ENCODE assay signal across 10 mouse cellular contexts in genomic region chr8:15438546-15438945, GRCm38 (mm10).
DNase-seq lines count a peak whose midpoint lies in the region; ATAC-seq lines count a peak whose summit lies in the region.
"Had no signal": no experiment of that assay in that cellular context is flagged by ENCODE, and none has a peak within 500 bp of the region (broad histone marks: within the 10 kb centered on the region; RNA-seq: fewer than 3 reads in every experiment).

No protein-coding gene starts in this region.

- intact Hi-C loops in left cerebral cortex, postnatal 14 days (cut with DNase I) = no loop called here

- no peaks in the 10 kb centered on the region for H3K36me3 ChIP-seq in heart, embryonic 10.5 days
- H3K36me3 ChIP-seq in midbrain, embryonic 14.5 days (ENCODE audit: control insufficient read depth, insufficient read depth, low read length) = no peaks in the 10 kb centered on the region
- H3K36me3 ChIP-seq in midbrain, embryonic 13.5 days = no peaks in the 10 kb centered on the region

- DNase-seq in heart, embryonic 10.5 days (ENCODE audit: low spot score) = peak; percentile 79
- no peak for DNase-seq in heart, adult 8-10 months (ENCODE audit: low spot score)
- peak; percentile 44 for DNase-seq in midbrain, embryonic 14.5 days
- peak; percentile 32 to 35 for DNase-seq in kidney, postnatal 25 days
- DNase-seq in testis, postnatal 14 days (ENCODE audit: low spot score) = peak; percentile 32
- DNase-seq in spleen, adult 12 weeks (ENCODE audit: low spot score) = no peak
- no peak for DNase-seq in left cerebral cortex, postnatal 14 days (ENCODE audit: low spot score in 2 of 2)

- H3K4me1 ChIP-seq in heart, embryonic 10.5 days = no peaks in the 10 kb centered on the region
- no peaks in the 10 kb centered on the region for H3K4me1 ChIP-seq in midbrain, embryonic 14.5 days (ENCODE audit: control insufficient read depth, insufficient read depth, low read length)
- no peaks in the 10 kb centered on the region for H3K4me1 ChIP-seq in midbrain, embryonic 13.5 days (replicated peaks)
- H3K4me1 ChIP-seq: forebrain, embryonic 13.5 days had no signal

- H3K4me3 ChIP-seq in heart, embryonic 10.5 days = no peak overlapping the region
- no peak overlapping the region for H3K4me3 ChIP-seq in midbrain, embryonic 14.5 days (replicated peaks; ENCODE audit: low read depth, low read length)
- no peak overlapping the region for H3K4me3 ChIP-seq in midbrain, embryonic 13.5 days (replicated peaks)
- H3K4me3 ChIP-seq: forebrain, embryonic 13.5 days had no signal

- no peak overlapping the region for H3K4me2 ChIP-seq in midbrain, embryonic 14.5 days (ENCODE audit: low read length)
- H3K4me2 ChIP-seq in midbrain, embryonic 13.5 days (replicated peaks) = no peak overlapping the region
- H3K4me2 ChIP-seq: forebrain, embryonic 13.5 days had no signal

- no peak overlapping the region for H3K27ac ChIP-seq in heart, embryonic 10.5 days
- H3K27ac ChIP-seq in midbrain, embryonic 14.5 days (replicated peaks; ENCODE audit: low read depth, low read length) = no peak overlapping the region
- no peak overlapping the region for H3K27ac ChIP-seq in midbrain, embryonic 13.5 days
- H3K27ac ChIP-seq: forebrain, embryonic 13.5 days had no signal

- H3K9me3 ChIP-seq in heart, embryonic 10.5 days = no peaks in the 10 kb centered on the region
- H3K9me3 ChIP-seq in midbrain, embryonic 14.5 days (ENCODE audit: control insufficient read depth, low read length) = no peaks in the 10 kb centered on the region
- H3K9me3 ChIP-seq in midbrain, embryonic 13.5 days = no peaks in the 10 kb centered on the region
- H3K9me3 ChIP-seq: forebrain, embryonic 13.5 days had no signal

- no peaks in the 10 kb centered on the region for H3K27me3 ChIP-seq in heart, embryonic 10.5 days (ENCODE audit: insufficient read depth, poor library complexity, severe bottlenecking)
- H3K27me3 ChIP-seq in midbrain, embryonic 14.5 days (ENCODE audit: control insufficient read depth, insufficient read depth, low read length) = no peaks in the 10 kb centered on the region
- H3K27me3 ChIP-seq in midbrain, embryonic 13.5 days = no peaks in the 10 kb centered on the region
- H3K27me3 ChIP-seq: forebrain, embryonic 13.5 days had no signal

- no peak overlapping the region for H3K9ac ChIP-seq in midbrain, embryonic 14.5 days (replicated peaks; ENCODE audit: low read length)
- H3K9ac ChIP-seq in midbrain, embryonic 13.5 days (replicated peaks) = no peak overlapping the region
- H3K9ac ChIP-seq: forebrain, embryonic 13.5 days had no signal

- ATAC-seq in midbrain, embryonic 14.5 days (ENCODE audit: low FRiP score, low TSS enrichment) = no peak
- ATAC-seq in midbrain, embryonic 13.5 days = no peak
- ATAC-seq: CD4-positive, CD25-positive, alpha-beta regulatory T cell, adult 4 months; forebrain, embryonic 13.5 days had no signal

- 43% methylated on average over 5 of the region's 5 CpGs for WGBS in heart, embryonic 10.5 days
- WGBS in midbrain, embryonic 14.5 days = 57% methylated on average over 5 of the region's 5 CpGs
- WGBS in midbrain, embryonic 13.5 days = 51% methylated on average over 5 of the region's 5 CpGs

Comparison
In these comparisons a context has a peak if more than half of its experiments do, and no peak if none do; other contexts are left out.
1. DNase-seq: peak in heart, embryonic 10.5 days (single experiment), midbrain, embryonic 14.5 days (single experiment), kidney, postnatal 25 days (2 of 2) and testis, postnatal 14 days (single experiment); none in heart, adult 8-10 months (single experiment), spleen, adult 12 weeks (single experiment) and left cerebral cortex, postnatal 14 days (0 of 2).